ENCODE assay signal across 8 mouse cellular contexts in the genomic region with DNA sequence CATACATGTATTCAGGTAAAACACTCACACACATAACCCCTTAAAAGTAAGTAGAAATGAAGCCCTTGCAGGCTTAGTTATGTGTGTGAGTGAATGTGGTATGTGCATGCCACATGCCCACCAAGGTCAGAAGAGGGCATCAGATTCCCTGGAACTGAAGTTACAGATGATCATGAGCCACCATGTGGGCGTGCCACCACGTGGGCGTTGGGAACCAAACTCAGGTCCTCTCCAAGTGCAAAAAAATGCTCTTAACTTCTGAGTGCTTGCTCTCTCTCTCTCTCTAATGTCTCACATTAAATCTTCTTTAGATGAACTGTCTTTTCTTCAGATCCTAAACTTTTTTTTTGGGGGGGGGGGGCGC. TPM values are rescaled to one million over a fixed set of nuclear protein-coding genes. Genes with fewer than 3 reads are reported as not detected.
A peak's percentile ranks its signal among the peaks of the same experiment; 100 is the strongest.
DNase-seq lines count a peak whose midpoint lies in the region; ATAC-seq and TF ChIP-seq lines count a peak whose summit lies in the region.

A gene (minus strand): TSS at position 139 of the 364 bp plus-strand sequence.

- no peaks in the 10 kb centered on the region for H3K9me3 ChIP-seq in kidney, embryonic 14.5 days (ENCODE audit: control insufficient read depth, low read length)
- no peaks in the 10 kb centered on the region for H3K9me3 ChIP-seq in liver, embryonic 14.5 days (ENCODE audit: control insufficient read depth, low read length)

- peaks cover 13% of the 10 kb centered on the region for H3K36me3 ChIP-seq in kidney, embryonic 14.5 days (ENCODE audit: control insufficient read depth, insufficient read depth, low read length)
- no peaks in the 10 kb centered on the region for H3K36me3 ChIP-seq in liver, embryonic 14.5 days (replicated peaks; ENCODE audit: control insufficient read depth, insufficient read depth, low read depth)

- peak within 1 kb of the TSS; percentile 96 for H3K4me2 ChIP-seq in kidney, embryonic 14.5 days (replicated peaks; ENCODE audit: low read depth, low read length)
- peak within 1 kb of the TSS; percentile 92 for H3K4me2 ChIP-seq in liver, embryonic 14.5 days (ENCODE audit: low read depth)

- peak; percentile 31 for ATAC-seq in granulocyte monocyte progenitor cell, adult 5-6 weeks (replicated peaks; ENCODE audit: poor library complexity, severe bottlenecking)
- no peak for ATAC-seq in kidney, embryonic 14.5 days (ENCODE audit: low FRiP score, low TSS enrichment)
- no peak for ATAC-seq in liver, embryonic 14.5 days (ENCODE audit: insufficient read depth)

- DNase-seq in lung, adult 2 months: no peak
- DNase-seq in lung, postnatal 25 days (ENCODE audit: low spot score): no peak
- DNase-seq in liver, embryonic 14.5 days (ENCODE audit: low read depth in 3 of 3, low spot score in 3 of 3): peak in 1 of 3 experiments; percentile 41
- DNase-seq in ovary, postnatal 14 days (ENCODE audit: low spot score): no peak

- peak within 1 kb of the TSS; percentile 76 for H3K9ac ChIP-seq in kidney, embryonic 14.5 days (ENCODE audit: low read depth, low read length)
- H3K9ac ChIP-seq in liver, embryonic 14.5 days (replicated peaks): peak within 1 kb of the TSS; percentile 86

- H3K4me3 ChIP-seq in lung, adult 2 months (replicated peaks; ENCODE audit: extremely low read depth, low read depth, low read length): peak within 1 kb of the TSS; percentile 93
- H3K4me3 ChIP-seq in brown adipose tissue, adult 24 weeks (ENCODE audit: insufficient read depth, low read depth, low read length): peak within 1 kb of the TSS; percentile 80
- peak within 1 kb of the TSS; percentile 67 for H3K4me3 ChIP-seq in kidney, embryonic 14.5 days (ENCODE audit: low read length)
- peak within 1 kb of the TSS; percentile 80 to 84 for H3K4me3 ChIP-seq in liver, embryonic 14.5 days (ENCODE audit: insufficient read depth in 1 of 2, low read depth in 2 of 2, low read length in 2 of 2)
- peak within 1 kb of the TSS; percentile 77 for H3K4me3 ChIP-seq in olfactory bulb, adult 2 months (ENCODE audit: insufficient read depth, low read depth, low read length)

- peak within 1 kb of the TSS; percentile 87 for H3K27ac ChIP-seq in brown adipose tissue, adult 24 weeks (replicated peaks; ENCODE audit: low read depth, low read length)
- peak within 1 kb of the TSS; percentile 83 for H3K27ac ChIP-seq in kidney, embryonic 14.5 days (ENCODE audit: low read depth, low read length)
- peak within 1 kb of the TSS; percentile 68 for H3K27ac ChIP-seq in liver, embryonic 14.5 days
- peak within 1 kb of the TSS; percentile 87 for H3K27ac ChIP-seq in olfactory bulb, adult 2 months (ENCODE audit: insufficient read depth, low read depth, low read length)

- 4% methylated on average over 4 of the region's 4 CpGs for WGBS in lung, adult 2 months
- WGBS in kidney, embryonic 14.5 days: 32% methylated on average over 4 of the region's 4 CpGs
- WGBS in liver, embryonic 14.5 days (ENCODE audit: insufficient replicate concordance): 3% methylated on average over 4 of the region's 4 CpGs
- WGBS in olfactory bulb, adult 2 months: 21% methylated on average over 4 of the region's 4 CpGs

- peaks cover 4% of the 10 kb centered on the region for H3K4me1 ChIP-seq in lung, adult 2 months (ENCODE audit: control insufficient read depth, insufficient read depth, low read length)
- H3K4me1 ChIP-seq in brown adipose tissue, adult 24 weeks (ENCODE audit: control insufficient read depth, insufficient read depth, insufficient read length, low read length): no peaks in the 10 kb centered on the region; the same call in 1 of the 2 replicates
- peaks cover 11% of the 10 kb centered on the region for H3K4me1 ChIP-seq in kidney, embryonic 14.5 days (ENCODE audit: control insufficient read depth, insufficient read depth, low read length)
- H3K4me1 ChIP-seq in liver, embryonic 14.5 days (replicated peaks; ENCODE audit: control insufficient read depth in 2 of 2, insufficient read depth in 2 of 2, low read length in 1 of 2): peaks cover 16 to 26% of the 10 kb centered on the region in 2 experiments
- peaks cover 14% of the 10 kb centered on the region for H3K4me1 ChIP-seq in olfactory bulb, adult 2 months (ENCODE audit: control insufficient read depth, insufficient read depth, low read length)

- no peak for TF ChIP-seq CTCF in lung, adult 2 months (IDR thresholded peaks at IDR 0.05; ENCODE audit: insufficient read depth, low read length)
- 0 out of 2 replicates have a peak, but pooled peaks have one; percentile 7 for TF ChIP-seq CTCF in liver, embryonic 14.5 days (IDR thresholded peaks at IDR 0.05; ENCODE audit: low read depth)
- no peak for TF ChIP-seq CTCF in olfactory bulb, adult 2 months (IDR thresholded peaks at IDR 0.05; ENCODE audit: insufficient read depth, low read depth, low read length)

- no peak for TF ChIP-seq EP300 in liver, embryonic 14.5 days (IDR thresholded peaks at IDR 0.05; ENCODE audit: low read depth)

- no peak for TF ChIP-seq POLR2A in lung, adult 2 months (IDR thresholded peaks at IDR 0.05; ENCODE audit: borderline replicate concordance, extremely low read depth, low read depth, low read length)
- TF ChIP-seq POLR2A in olfactory bulb, adult 2 months (IDR thresholded peaks at IDR 0.05; ENCODE audit: insufficient read depth, low read depth, low read length): no peak

- H3K27me3 ChIP-seq in kidney, embryonic 14.5 days (ENCODE audit: control insufficient read depth, insufficient read depth, low read length): no peaks in the 10 kb centered on the region
- no peaks in the 10 kb centered on the region for H3K27me3 ChIP-seq in liver, embryonic 14.5 days (ENCODE audit: control insufficient read depth, insufficient read depth, low read length)

RNA-seq across cellular contexts. Expression of the gene that starts here (rescaled TPM):
- polyA plus RNA-seq in lung, adult 2 months (2012; rRNA removed): 211 and 217 TPM in 2 replicates
- polyA plus RNA-seq in brown adipose tissue, adult 24 weeks (2012; ENCODE audit: insufficient read depth, insufficient read length, missing spikeins): 50.1 and 59.6 TPM in 2 replicates
- total RNA-seq in granulocyte monocyte progenitor cell, adult 5-6 weeks (2014; fragmentation: Nextera tagmentation): 176 and 220 TPM in 2 replicates
- total RNA-seq in granulocyte monocyte progenitor cell, adult 5-6 weeks (2017): 71.7 and 92.7 TPM in 2 replicates
- polyA plus RNA-seq in kidney, embryonic 14.5 days (2014; fragmentation: Nextera tagmentation; extraction: Ambion mirVana): 38.7 and 47.6 TPM in 2 replicates
- 49.8 and 51.8 TPM in 2 replicates for polyA plus RNA-seq in liver, embryonic 14.5 days (2012; rRNA removed)
- polyA plus RNA-seq in liver, embryonic 14.5 days (2014; fragmentation: Nextera tagmentation; extraction: Ambion mirVana): 61.5 and 68.5 TPM in 2 replicates
- polyA plus RNA-seq in olfactory bulb, adult 2 months (2012; ENCODE audit: insufficient read depth, insufficient read length, low replicate concordance, missing spikeins): not detected in 2 replicates
